Mouse (Mus musculus): ENCODE data around the gene Cyp2b9. TPM values are rescaled to one million over a fixed set of nuclear protein-coding genes. Genes with fewer than 3 reads are reported as not detected.

Cyp2b9 gene
- under 1 TPM in 1 of 2 experiments, not detected in 1; 0.15 TPM for polyA plus RNA-seq (2017; shearing (Covaris generic))

DNA sequence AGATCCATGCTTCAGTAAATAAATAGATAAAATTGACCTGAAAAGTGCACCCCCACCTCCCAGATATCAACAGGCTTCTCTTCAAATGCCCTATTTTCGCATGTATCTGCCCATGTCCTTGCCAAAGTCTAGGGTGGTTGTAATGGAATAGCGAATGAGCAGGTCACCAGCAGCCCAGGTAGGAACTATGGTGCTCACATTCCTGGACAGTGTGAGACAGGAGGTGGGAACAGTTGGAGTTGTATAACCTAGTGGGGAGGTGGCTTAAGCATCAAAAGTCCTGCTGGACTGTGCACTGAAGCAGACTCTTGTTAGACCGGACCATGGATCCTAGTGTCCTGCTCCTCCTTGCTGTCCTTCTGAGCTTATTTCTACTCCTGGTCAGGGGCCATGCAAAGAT, at the start of gene Cyp2b9:
Gene Cyp2b9 (plus strand): TSS at position 301 of the 400 bp plus-strand sequence.

DNA sequence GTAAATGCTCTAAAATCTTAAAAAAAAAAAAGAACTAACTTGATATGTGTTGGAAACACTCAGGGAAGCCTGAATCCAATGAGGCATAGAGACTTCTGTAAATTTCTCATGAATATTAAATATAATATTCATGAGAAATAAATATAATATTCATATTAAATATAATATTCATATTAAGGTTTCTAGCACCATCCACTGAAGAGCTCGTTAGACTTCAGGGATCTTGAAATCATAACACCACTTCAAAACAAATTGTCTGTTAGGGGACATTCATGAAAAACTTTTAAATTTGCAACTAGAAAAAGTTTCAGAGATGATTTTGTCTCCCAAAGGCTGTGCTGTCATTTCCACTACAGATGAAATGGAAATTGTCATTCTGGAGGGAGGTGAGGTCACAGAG, 86.8 kb downstream of the Cyp2b9 start, which contains the start of gene Vmn1r184:
Gene Vmn1r184 (plus strand): TSS at position 301 of the 400 bp plus-strand sequence.

Other genes with a start within 250 kb of the Cyp2b9 start
- not detected for gene Cyp2b13, start 111.9 kb upstream of the Cyp2b9 start, polyA plus RNA-seq (2017; shearing (Covaris generic))
- gene Vmn1r184, start 86.9 kb downstream of the Cyp2b9 start, polyA plus RNA-seq (2017; shearing (Covaris generic)), result under 1 TPM; 0.02 to 0.06 TPM
- gene Cyp2a4, start 133.8 kb downstream of the Cyp2b9 start, polyA plus RNA-seq (2017; shearing (Covaris generic)), result not detected
- not detected for gene Nlrp9c, start 230.3 kb downstream of the Cyp2b9 start, polyA plus RNA-seq (2017; shearing (Covaris generic))

Measured in activated CD4-positive, CD25-positive, alpha-beta regulatory T cell (primary cell).